Mouse (Mus musculus) pancreas, adult 10 weeks (tissue): ENCODE measurements around the gene Fat4. TPM values are rescaled to one million over a fixed set of nuclear protein-coding genes. Genes with fewer than 3 reads are reported as not detected.

Source experiments
- polyA plus RNA-seq: library from polyadenylated mRNA; stranded (reverse); fragments of 350-450 nt; fragmentation: Illumina TruSeq; extraction: RNeasy Lipid Tissue Mini Kit (QIAGEN cat#74804); gene quantifications from one replicate; pipeline ENCODE4 v1.2.3, GENCODE M21; 2015; ENCODE audit warnings: low read depth, low replicate concordance; ENCODE audit not compliant: insufficient read depth

Fat4 gene
- polyA plus RNA-seq, result 1.7 TPM

GRCm38 (mm10) chr3:38886890-38887355, at the start of gene Fat4:
Gene Fat4, plus strand, starts transcription at chr3:38886940.

